Mouse (Mus musculus) urinary bladder, postnatal 25 days (tissue): ENCODE measurements around the gene Tob2.

Experiments used
- DNase-seq: peaks from one replicate; pipeline ENCODE4 v3.0.0; 2022; ENCODE audit warnings: low spot score

The Tob2 gene

DNA sequence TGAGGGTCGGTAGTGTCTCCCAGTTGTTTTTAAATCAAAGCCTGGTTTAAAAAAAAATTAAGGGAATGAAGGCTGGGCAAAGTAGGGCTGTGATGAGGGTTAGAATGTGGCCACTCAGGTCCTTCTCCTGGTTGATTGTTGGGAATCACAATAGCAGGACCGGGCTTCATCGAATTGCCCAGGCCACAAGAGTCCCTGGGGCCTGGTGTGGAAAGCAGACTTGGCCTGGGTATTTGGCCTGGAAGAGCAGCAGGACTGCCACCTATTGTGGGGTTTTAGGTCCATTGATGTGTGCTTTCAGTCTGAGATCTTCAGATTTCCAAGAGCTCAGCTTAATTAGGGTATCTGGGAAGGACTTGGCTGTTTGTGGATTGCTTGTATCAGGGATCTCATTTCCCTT, 46.3 kb downstream of the Tob2 start:
- DNase-seq = no peak

DNA sequence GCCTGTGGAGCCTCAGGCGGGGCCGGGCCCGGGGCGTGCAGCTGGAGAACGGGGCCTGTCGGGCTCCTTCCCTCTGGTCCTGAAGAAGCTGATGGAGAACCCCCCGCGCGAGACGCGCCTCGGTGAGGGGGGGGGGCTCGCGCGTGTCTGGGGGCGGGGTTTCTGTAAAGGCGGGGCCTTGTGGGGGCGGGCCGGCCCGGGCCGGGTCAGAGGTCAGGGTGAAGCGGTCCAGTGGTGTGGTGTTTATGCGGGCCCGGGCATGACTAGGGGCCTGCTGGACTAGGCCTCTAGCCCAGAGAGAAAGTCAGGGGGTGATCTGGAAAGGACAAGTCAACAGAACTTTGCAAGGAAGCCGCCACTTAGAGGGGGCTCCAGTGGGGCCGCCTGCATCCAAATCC, 47.0 kb downstream of the Tob2 start:
- no peak for DNase-seq

DNA sequence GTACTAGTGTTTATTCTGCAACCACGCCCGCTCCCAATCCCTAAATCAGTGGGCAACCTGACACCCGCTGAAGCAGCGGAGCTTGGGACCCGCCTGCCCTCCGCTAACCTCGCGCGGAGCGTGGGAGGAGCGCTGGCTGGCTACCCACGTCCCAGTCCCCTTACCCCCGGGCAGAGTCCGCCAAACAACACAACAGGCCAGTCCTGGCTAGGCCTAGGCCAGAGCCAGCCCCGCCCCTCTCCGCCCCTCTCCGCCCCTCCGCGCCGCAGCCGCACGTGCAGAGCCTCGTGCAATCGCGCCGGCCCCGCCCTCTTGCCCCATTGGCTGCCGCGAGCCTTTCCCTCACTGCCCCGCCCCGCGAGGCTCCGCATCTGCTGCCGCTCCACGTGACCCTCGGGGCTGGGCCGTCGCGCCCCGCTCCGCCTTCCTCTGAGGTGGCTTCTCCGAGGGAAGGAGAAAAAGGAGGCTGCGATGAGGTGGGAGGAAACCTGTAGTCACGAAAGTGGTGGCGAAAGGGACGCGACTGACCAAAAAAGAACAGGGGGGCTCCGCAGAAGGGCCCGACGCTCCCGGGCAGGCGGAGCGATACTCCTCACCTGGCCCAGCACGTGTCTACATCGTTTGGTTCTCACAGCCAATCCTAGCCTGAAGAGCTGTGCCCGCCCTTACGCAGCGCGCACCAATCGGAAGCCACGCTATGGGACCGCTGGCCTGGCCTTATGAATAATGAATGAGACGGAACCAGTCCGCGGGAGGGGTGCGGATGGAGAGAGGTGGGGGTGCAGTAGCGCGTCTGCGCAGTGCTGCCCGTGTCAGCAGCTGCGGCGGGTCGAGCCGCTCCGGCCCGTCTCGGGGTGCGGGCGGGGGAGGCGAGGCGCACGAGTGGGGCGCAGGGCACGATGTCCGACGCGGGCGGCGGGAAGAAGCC, 47.7 kb downstream of the Tob2 start:
- DNase-seq = peak; percentile 98

DNA sequence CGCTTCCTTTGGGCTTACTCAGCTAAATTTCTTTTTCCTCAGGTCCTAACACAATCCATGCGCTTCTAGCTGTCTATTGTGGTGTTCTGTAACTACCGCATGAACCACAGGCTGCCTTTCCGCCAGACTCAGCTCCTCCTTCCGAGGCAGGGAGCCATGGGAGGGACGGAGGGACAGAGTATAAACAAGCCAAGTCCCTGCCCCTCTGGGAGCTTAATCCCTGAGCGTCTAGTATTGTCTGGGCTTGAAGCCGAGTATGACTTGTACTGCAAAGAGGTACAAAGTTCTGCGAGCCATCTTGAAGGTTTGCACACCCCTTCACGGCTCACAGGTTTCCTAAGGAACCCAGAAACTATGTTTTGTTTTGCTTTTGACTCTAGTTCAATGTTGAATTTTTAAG, 48.4 kb downstream of the Tob2 start:
- DNase-seq = peak; percentile 80

DNA sequence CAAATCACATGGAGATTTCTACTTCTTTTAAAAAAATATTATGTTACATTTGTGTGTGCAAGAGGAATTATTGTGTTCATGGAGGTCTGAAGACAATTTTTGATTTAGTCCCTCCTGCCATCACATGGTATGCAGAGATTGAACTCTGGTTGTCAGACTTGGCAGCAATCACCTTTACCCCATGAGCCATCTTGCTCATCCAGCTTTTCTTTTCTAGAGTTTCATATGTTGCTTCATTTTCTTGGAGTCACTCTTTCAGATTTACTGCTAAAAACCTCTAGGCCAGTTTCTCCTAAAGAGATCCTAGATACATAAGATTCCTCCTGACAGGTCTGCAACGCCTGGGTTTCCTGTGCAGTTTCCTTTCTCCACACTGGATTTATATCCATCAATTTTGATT, 49.0 kb downstream of the Tob2 start:
- DNase-seq = no peak

DNA sequence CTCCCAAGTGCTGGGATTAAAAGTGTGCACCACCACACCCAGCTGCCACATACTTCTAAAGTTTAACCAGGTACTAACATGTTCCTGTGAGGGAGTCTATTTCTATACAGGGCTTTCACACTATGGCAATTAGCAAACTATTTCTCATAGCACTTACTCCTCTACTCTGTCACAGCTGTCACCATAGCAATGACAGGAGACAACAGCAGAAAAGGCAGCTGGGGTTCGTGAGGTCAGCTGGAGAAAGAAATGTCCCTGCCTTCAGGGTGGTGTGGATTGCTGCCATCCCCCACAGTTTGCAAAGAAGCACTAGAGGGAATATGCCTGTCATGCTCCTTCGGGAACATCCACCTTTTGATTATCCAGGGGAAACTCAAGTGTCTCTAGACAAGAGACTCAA, 49.8 kb downstream of the Tob2 start:
- DNase-seq = no peak

DNA sequence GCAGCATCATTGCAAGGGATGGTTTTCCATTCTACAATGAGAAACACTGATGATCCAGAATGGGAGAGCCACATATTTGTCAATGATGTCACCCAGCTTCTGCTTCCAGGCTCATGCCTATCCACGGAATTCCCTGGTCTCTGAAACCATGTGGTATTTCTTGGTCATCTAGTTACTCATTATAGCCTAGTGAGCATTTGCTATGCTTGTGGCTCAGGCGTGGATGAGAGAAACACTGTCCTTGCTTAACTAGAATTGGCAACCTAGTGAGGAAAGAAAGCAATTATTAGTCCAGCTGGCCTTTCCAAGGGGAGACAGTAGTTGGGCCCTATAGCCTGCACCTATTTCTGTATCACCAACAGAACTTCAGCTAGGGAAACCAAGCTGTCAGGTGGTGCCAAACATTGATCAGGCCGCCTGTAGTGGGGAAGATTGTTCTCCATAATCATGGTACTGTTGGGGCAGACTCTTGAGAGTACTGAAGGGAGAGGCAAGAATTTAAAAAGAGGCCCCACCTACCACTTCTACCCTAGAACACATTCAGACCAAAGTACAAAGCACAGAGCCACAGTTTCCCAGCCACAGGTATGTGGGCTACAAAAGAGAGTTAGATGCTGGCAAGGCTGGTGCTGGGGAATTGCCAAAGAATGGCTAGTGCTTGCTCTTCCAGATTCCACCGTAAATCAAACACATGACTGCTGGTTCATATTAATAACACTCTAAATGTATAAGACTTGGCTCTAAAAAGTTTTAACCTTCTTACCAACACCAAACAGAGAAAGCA, 51.8 kb downstream of the Tob2 start:
- DNase-seq = no peak

DNA sequence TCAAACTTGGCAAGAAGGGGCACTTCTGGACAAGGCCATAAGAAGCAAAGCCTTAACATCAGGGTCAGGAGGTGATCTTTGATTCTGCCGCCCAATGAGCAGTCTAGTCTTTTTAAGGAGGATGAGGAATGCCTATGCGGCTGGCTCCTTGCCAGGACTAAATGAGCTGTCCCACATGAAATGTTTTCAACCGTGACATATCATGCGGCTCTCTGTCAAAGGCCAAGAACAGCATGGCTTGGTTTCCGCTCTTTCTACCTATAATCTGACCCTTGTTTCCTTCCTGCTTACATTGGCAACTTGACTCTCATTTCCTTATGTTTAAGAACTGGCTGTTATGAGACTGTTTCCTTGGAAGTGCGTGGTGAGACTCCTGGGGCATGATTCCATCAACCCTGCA, 53.0 kb downstream of the Tob2 start:
- no peak for DNase-seq

DNA sequence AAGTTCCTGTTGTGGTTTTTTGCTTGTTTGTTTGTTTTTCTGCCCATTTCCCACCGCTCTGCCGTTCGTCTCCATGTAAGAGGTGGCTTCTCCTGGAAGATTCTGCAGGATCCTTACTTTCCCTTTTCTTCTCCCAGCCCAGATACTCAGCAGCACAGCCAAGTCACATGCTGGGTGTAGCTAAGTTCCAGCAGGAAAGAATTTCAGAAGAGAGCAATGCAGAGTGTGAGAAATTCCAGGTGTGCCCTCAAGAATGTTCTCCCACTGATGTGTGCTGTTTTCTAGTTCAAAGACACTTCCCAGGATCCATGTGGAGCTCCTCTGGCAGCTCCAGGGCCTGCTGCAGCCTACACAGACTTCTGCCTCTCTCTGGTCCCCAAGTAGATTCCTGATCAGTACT, 53.7 kb downstream of the Tob2 start:
- DNase-seq = no peak

DNA sequence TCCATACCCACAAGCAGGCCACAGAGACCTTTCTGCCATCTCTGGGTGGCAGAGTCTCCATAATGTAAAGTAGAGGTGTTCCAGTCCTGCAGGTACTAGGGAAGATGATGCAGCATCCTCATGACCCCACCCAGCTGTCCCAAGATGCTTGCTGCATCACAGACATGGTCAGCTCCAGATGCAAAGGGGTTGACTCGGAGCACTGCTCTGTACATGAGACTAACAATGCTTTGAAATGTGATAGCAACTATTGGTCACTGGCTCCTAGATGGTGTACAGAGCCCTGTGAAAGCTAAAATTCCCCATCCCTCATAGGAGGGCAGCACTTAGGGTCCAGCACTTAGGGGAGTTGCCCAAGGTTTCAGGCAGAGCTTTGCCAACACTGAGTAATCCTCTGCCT, 54.4 kb downstream of the Tob2 start:
- DNase-seq = no peak

DNA sequence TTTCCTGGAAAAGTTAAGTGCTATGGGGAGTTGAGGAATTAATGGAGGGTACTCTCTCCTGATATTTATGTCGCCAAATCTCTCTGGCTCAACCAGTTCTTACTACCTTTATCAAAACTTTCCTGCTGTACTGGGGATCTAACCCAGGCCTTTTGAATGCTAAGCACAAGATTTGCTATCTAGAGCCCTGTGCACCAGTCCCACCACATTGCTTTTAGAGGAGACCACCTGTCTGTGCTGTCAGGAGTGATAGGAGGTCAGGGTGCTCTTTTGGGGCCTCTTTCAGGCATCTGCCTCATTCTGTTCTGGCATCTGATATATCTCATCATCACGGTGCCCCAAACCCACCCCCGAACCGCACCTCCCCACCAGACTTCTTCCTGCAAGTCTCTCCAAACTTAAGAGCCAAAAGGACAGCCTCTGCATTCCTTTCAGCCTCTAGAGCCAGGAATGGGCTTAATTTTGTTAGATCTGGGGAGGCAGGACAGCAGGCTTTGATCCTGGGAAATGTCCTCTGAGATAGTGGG, 55.1 kb downstream of the Tob2 start:
- no peak for DNase-seq

DNA sequence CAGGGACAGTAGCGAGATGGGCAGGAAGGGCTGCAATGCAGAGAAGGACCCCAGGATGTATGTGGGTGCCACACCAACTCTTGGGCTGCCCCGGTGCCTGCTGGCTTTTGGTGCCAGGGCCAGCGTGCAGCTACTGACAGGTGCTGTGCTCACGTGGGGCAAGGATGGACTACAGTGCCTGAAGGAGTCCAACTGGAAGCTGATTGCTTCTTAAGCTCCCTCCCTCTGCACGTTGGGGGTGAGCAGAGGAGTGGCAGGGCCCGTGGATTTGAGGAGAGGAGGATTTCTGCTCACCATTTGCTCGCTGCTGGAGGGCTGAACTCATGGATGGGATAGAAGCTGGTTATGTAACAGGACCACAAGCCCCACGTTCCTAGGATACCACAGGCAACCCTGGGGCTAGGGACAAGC, 55.6 kb downstream of the Tob2 start:
- DNase-seq = no peak

DNA sequence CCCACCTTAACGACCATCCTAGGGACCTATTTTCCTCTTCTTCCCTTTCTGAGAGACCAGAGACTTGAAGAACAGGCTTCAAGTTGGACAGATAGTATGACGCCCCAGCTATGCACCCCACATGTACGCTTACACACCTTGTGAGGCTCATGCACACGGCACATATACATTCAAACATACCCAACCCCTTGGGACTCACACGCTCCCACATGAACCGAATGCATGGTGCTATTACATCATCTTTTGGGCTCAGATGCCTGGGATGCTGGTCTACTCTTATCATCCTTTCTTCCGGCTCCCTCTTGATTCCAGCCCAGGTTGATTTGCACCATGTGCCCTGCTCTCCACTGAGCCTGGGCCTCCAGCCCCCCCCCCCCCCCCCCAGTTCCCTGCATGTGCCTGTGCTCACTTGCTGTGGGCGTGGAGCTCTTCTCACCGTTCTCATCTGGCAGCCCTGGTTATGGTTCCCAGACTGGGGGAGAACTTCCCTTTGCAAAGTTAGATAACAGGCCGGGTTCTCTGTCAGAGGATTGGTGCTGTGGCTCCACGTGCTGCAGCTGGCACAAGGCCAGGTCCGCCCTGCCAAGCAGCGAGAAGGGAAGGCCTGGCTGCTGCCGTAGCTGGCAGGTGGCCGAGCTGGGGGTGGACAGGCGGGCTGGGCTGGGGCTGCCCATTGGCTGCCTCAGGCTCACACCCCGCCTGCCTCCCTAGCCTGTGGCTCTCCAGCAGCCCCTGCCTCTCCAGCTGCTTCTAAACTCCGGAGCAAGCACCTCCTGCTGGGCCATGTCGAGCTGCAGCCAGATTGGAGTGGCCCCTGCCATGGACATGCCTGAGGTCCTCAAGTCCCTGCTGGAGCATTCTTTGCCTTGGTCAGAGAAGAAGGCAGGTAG, 56.4 kb downstream of the Tob2 start, which contains the start of gene Tef:
Tef (plus strand) TSS at position 421 of the 890 bp plus-strand sequence.
- peak; percentile 100 for DNase-seq

DNA sequence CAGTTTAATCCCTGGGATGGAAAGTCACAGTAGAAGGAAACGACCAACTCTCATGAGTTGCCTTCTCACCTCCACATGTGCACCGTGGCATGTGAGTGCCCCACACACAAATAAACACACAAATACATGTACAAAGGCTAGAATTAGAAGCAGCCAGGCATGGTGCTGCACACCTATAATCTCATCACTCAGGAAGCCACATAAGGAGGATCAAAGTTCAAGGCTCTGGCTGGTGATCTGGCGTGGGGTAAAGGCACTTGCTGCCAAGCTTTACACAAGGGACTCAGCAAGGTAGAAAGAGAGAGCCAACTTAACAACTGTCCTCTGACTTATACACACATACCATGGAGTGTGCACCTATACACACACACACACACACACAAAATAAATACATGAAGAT, 58.2 kb downstream of the Tob2 start:
- no peak for DNase-seq

DNA sequence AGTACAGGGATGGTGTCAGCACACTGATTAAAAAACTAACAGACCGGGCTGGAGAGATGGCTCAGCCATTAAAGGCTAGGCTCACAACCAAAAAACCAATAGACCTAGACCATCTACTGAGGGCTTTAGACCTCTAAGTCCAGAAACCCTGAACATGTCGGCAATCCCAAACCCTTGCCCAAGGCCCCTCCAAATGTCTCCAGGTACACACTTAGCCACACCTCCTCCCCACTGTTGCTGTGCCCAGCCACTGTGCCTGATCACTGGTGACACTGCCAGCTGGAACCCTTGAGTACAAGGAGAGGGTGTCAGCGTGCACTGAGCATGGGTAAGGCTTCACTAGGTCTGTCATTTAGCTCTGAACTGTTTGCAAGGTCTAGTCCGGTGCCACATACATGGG, 60.2 kb downstream of the Tob2 start:
- no peak for DNase-seq
